Mouse (Mus musculus) liver, postnatal 0 days (tissue): ENCODE results near the gene Tsks. TPM values are rescaled to one million over a fixed set of nuclear protein-coding genes. Genes with fewer than 3 reads are reported as not detected.

Experiments
- ATAC-seq: fragments of 200-750 bp; cut with Nextera tagmentation; 2 replicates; pipeline ENCODE4 v1.8.0; 2017; ENCODE audit warnings: mild to moderate bottlenecking, moderate library complexity
- DNase-seq: peaks from one replicate; pipeline ENCODE4 v3.0.0-alpha.2; 2016
- H3K27ac ChIP-seq: fragments of 300-500 bp; sonication (generic); 2 replicates; pipeline ENCODE4 v1.5.1; 2014; ENCODE audit warnings: antibody characterized with exemption, moderate library complexity, mild to moderate bottlenecking, low read depth
- H3K27me3 ChIP-seq: fragments of 300-500 bp; sonication (generic); 2 replicates; pipeline ENCODE4 v1.6.1; 2014; ENCODE audit warnings: low read length, control low read depth, mixed read lengths; ENCODE audit not compliant: insufficient read depth
- H3K36me3 ChIP-seq: fragments of 300-500 bp; sonication (generic); replicated peaks from 2 replicates; pipeline ENCODE4 v1.6.1; 2014; ENCODE audit warnings: mild to moderate bottlenecking, control low read depth, low read length, moderate library complexity, mixed read lengths; ENCODE audit not compliant: insufficient read depth
- H3K4me1 ChIP-seq: fragments of 300-500 bp; sonication (generic); 2 replicates; pipeline ENCODE4 v1.6.1; 2014; ENCODE audit warnings: antibody characterized with exemption, mild to moderate bottlenecking, control low read depth; ENCODE audit not compliant: insufficient read depth
- H3K4me2 ChIP-seq: fragments of 300-500 bp; sonication (generic); 2 replicates; pipeline ENCODE4 v1.6.1; 2014; ENCODE audit warnings: low read depth, mild to moderate bottlenecking, low read length, moderate library complexity, mixed read lengths
- H3K4me3 ChIP-seq: fragments of 300-500 bp; sonication (generic); 2 replicates; pipeline ENCODE4 v1.5.1; 2014; ENCODE audit warnings: low read depth, low read length
- H3K9ac ChIP-seq: fragments of 300-500 bp; sonication (generic); replicated peaks from 2 replicates; pipeline ENCODE4 v1.6.1; 2014; ENCODE audit warnings: mild to moderate bottlenecking, moderate library complexity
- H3K9me3 ChIP-seq: fragments of 300-500 bp; sonication (generic); 2 replicates; pipeline ENCODE4 v1.6.1; 2016; ENCODE audit warnings: mild to moderate bottlenecking, control low read depth, low read length, mixed read lengths
- CTCF ChIP-seq: sonication (generic); IDR thresholded peaks from 2 replicates; pipeline ENCODE4 v1.5.1; 2016; ENCODE audit warnings: antibody characterized with exemption, low read depth
- EP300 ChIP-seq: IDR thresholded peaks from 2 replicates; pipeline ENCODE4 v1.6.1; 2016; ENCODE audit warnings: antibody characterized with exemption, low read depth, mild to moderate bottlenecking
- WGBS: fragments of 180-500 bp; shearing (Covaris S2); extraction: QIAGEN DNeasy Blood & Tissue Kit; methylation state at CpG from one replicate; pipeline ENCODE4 v1.1.7; 2014; ENCODE audit not compliant: insufficient replicate concordance; 5-methylcytosine and 5-hydroxymethylcytosine counted together
- polyA plus RNA-seq: library from polyadenylated mRNA; unstranded; fragments of >200 nt; fragmentation: Nextera tagmentation; extraction: Ambion mirVana; gene quantifications from 2 replicates; pipeline ENCODE4 v1.2.1, GENCODE M21; 2015

The Tsks gene
- polyA plus RNA-seq, 1 experiment from 2014 or later, result 0.06 TPM

DNA sequence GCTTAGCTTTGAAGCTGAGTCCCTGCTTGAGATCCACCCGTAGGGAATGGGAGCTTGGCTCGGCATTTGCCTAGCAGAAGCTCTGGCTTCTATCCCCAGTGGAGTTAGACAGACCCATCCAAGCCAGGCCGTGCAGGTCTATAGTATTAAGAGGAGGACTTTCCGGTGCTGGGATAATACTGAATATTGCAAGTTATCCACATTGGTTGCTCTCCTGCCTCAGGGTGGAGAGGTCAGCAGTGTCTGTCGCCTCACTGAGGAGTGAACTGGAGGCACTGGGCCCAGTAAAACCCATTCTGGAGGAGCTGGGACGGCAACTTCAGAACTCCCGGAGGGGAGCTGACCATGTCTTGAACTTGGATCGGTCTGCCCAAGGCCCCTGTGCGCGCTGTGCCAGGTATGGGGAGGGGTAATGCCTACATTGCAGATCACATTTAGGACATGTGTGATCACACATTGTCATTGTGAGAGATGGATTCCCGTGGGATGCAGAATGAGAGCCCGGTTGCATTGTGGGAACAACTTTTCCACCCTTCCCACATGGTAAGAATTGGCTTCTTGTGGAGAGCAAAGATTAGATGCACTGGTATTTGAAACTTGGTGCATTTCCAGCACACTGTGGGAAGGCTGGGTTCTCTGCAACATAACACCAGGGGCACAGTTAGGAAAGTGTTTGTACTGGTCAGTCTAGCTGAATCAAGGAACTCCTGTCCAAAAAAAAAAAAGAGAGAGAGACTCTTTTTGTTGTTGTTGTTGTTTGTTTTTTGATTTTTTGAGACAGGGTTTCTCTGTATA is 11.3 kb downstream of the Tsks start:
- Histone ChIP-seq H3K4me3 (no peak overlapping the region), H3K9ac (no peak overlapping the region), H3K4me2 (no peak overlapping the region), H3K27ac (no peak overlapping the region), H3K27me3 (peaks cover 21% of the 10 kb centered on the region), H3K36me3 (no peaks in the 10 kb centered on the region), H3K4me1 (peaks cover 16% of the 10 kb centered on the region), H3K9me3 (no peaks in the 10 kb centered on the region)
- TF ChIP-seq CTCF (no peak), EP300 (no peak)
- ATAC-seq (no peak), DNase-seq (no peak)
- 84% methylated on average over 12 of the region's 12 CpGs for WGBS

GRCm38 (mm10) chr7:44955628-44956027 is 12.6 kb downstream of the Tsks start:
- ATAC-seq (no peak), DNase-seq (peak; percentile 20)
- Histone ChIP-seq H3K4me1 (peaks cover 16% of the 10 kb centered on the region), H3K27me3 (peaks cover 12% of the 10 kb centered on the region), H3K4me3 (no peak overlapping the region), H3K4me2 (no peak overlapping the region), H3K9me3 (no peaks in the 10 kb centered on the region), H3K36me3 (no peaks in the 10 kb centered on the region), H3K9ac (no peak overlapping the region), H3K27ac (no peak overlapping the region)
- peak; percentile 74 for TF ChIP-seq CTCF
- TF ChIP-seq EP300, result no peak
- 41% methylated on average over 5 of the region's 5 CpGs for WGBS

GRCm38 (mm10) chr7:44956266-44956665 is 13.3 kb downstream of the Tsks start:
- ATAC-seq, result no peak
- H3K4me3 ChIP-seq, result no peak overlapping the region
- WGBS, result 67% methylated on average over 6 of the region's 6 CpGs

DNA sequence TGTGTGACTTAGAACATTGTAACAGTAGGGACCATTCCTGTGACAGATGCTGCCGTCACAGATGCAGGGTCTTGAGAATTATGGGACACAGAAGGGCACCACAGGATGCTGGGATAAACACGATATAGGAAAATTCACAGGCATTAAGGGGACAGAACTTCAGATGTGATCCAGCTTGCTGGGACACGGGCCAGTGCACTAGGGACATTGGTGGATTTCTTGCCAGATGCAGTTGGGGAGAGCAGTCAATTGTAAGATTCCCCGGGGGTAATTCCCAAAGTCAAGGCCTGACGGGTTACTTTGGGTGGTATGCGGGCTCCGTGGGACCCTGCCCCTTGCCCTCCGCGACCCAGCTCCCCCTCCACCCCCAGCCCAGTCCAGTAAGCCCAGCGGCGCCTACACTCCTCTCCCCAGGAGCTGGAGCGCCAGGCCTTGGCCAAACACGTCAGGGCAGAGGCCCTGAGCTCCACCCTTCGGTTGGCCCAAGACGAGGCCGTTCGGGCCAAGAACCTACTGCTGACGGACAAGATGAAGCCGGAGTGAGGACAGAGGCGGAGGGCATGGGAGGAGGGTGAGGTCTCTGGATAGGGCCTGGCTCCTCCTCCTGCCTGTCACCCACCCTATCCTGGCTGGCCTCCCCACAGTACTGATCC is 14.3 kb downstream of the Tsks start:
- ATAC-seq (no peak), DNase-seq (peak; percentile 13)
- TF ChIP-seq CTCF, result no peak
- no peak overlapping the region for H3K9ac ChIP-seq
- no peaks in the 10 kb centered on the region for H3K9me3 ChIP-seq
- no peaks in the 10 kb centered on the region for H3K36me3 ChIP-seq
- WGBS, result 80% methylated on average over 20 of the region's 20 CpGs
- no peak overlapping the region for H3K27ac ChIP-seq
- peaks cover 8% of the 10 kb centered on the region for H3K4me1 ChIP-seq
- H3K4me3 ChIP-seq, result no peak overlapping the region
- H3K27me3 ChIP-seq, result no peaks in the 10 kb centered on the region
- H3K4me2 ChIP-seq, result no peak overlapping the region

More at GRCm38 (mm10) chr7:44956266-44956665, 13.3 kb downstream of the Tsks start:
- Histone ChIP-seq H3K27ac (no peak overlapping the region), H3K4me1 (peaks cover 16% of the 10 kb centered on the region), H3K9ac (no peak overlapping the region), H3K27me3 (peaks cover 7% of the 10 kb centered on the region), H3K9me3 (no peaks in the 10 kb centered on the region), H3K36me3 (no peaks in the 10 kb centered on the region), H3K4me2 (no peak overlapping the region)
- TF ChIP-seq CTCF, result no peak
- DNase-seq, result no peak

DNA sequence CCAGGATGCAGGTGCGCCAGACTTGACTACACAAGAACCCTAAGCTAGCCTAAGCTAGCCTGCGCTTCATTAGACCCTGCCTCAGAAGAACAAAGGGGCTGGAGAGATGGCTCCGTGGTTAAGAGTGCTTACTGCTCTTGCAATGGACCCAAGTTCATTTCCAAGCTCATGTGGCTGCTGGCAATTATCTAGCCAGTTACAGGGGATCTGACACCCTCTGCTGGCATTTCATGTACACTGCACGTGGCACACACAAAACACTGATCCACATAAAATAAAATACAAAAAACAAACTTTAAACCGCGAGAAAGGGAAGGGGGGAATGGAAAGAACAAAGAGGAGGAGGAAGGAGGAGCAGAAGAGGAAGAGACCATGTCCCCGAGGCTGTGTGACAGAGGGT is 15.2 kb downstream of the Tsks start:
- Histone ChIP-seq H3K4me2 (no peak overlapping the region), H3K36me3 (no peaks in the 10 kb centered on the region), H3K27me3 (no peaks in the 10 kb centered on the region), H3K27ac (no peak overlapping the region), H3K4me3 (no peak overlapping the region), H3K4me1 (no peaks in the 10 kb centered on the region; the same call in 1 of the 2 replicates), H3K9ac (no peak overlapping the region), H3K9me3 (no peaks in the 10 kb centered on the region)
- DNase-seq (peak; percentile 37), ATAC-seq (no peak)
- no peak for TF ChIP-seq EP300
- peak; percentile 78 for TF ChIP-seq CTCF
- WGBS, result 46% methylated on average over 7 of the region's 7 CpGs

DNA sequence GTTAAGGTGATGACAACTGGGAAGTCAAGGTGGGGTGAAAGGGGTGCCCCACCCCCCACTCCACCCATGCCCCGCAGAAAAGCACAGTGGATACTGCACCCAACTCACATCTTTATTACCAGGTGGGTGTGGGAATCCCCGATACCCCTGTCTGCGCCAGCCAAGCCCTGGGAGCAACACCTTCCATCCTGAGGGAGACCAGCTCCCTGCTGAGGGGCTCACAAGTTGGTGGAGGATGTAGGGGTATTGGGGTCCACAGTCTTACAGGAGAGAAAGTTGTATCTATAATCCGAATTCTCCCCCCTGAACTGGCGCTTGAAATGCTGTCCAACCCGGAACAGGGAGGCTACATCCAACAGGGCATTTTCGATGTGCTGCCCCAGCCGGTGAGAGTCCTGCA is 16.3 kb downstream of the Tsks start:
- no peak overlapping the region for H3K4me2 ChIP-seq
- no peaks in the 10 kb centered on the region for H3K36me3 ChIP-seq
- ATAC-seq (no peak), DNase-seq (peak; percentile 13)
- H3K27ac ChIP-seq, result no peak overlapping the region
- WGBS, result 72% methylated on average over 8 of the region's 8 CpGs
- H3K4me3 ChIP-seq, result no peak overlapping the region
- H3K27me3 ChIP-seq, result no peaks in the 10 kb centered on the region
- H3K4me1 ChIP-seq, result no peaks in the 10 kb centered on the region
- H3K9ac ChIP-seq, result no peak overlapping the region
- TF ChIP-seq CTCF (no peak), EP300 (no peak)
- H3K9me3 ChIP-seq, result no peaks in the 10 kb centered on the region
